Mouse (Mus musculus): ENCODE data around the gene Tex50.

GRCm38 (mm10) chr1:161159214-161159613 is at the start of gene Tex50:
- no peak for TF ChIP-seq CTCF (IDR thresholded peaks at IDR 0.05; ENCODE audit: borderline replicate concordance, extremely low read depth, insufficient read depth, insufficient read length)
- TF ChIP-seq POLR2A (IDR thresholded peaks at IDR 0.05; ENCODE audit: borderline replicate concordance, extremely low read depth, insufficient read depth, insufficient read length, poor library complexity, severe bottlenecking) = no peak
